Mouse (Mus musculus): ENCODE results near the gene Tarbp1. TPM values are rescaled to one million over a fixed set of nuclear protein-coding genes. Genes with fewer than 3 reads are reported as not detected.
"Not testable (repeated sequence)": the region's sequence is repeated elsewhere in the genome, so short reads cannot be mapped to it uniquely, and the experiment has no call there.

Gene Tarbp1
- polyA plus RNA-seq, 1 experiment, result 3.3 TPM

DNA sequence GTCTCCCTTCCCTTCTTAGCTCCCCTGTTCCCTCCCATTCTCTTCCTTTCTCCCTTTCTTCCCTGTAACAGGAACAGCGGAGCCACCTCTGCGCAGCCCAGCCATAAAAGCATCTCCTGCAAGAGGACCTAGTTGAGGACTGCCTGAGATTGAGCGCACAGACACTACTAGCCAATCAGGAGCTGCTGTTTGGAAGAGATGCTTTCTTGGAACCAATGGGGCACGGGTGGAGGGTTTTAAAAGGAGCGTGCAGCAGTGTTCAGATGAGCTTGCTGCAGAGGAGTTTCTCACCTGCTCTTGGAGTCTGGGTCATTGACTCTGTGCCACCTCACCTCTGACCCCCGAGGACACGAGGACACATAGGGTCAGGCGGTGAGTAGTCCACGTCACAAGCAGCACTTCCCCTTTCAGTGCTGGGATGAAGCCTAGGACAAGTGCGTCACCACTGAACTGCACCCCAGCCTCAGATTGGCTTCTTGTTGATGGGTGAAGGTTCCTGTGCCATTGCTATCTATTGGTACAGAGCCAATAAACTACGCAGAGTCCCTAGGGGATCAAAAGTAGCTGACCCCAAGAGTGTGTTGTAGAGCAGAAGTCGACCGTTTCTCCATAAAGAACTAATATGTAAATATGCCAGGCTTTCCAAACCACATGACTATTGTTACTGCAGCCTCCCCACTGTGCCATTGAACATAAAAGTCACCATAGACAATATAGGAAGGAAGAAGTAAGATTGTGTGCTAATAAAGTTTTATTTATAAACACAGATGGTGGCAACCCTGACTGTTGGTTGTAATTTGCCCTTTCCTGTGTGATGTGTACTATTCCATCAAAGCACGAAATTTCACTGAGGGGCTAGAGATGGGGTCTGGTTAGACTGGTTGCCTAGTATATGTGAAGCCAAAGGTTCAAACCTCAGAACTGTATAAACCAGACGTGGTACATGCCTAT is 19.6 kb upstream of the Tarbp1 start:
- DNase-seq (ENCODE audit: low read depth), result no peak

DNA sequence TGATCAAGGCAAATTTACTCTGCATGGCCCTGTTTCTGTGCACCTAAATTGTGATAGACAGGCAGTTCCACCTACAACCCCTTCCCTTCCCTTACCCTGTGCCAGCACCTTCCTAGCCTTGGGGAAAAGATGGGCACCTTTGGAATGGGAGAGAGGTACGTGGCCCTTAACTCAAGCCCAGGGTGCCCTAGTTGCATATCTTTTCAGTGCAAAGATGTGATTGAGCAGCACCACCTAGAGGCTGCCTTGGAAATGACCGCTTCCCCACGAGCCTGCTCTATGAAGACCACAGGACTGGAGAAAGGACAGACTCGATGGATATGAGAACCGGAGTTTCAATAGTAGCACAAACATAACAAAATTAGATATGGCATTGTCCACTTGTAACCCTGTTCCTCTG is 8.1 kb upstream of the Tarbp1 start:
- no peak for DNase-seq (ENCODE audit: low read depth)

DNA sequence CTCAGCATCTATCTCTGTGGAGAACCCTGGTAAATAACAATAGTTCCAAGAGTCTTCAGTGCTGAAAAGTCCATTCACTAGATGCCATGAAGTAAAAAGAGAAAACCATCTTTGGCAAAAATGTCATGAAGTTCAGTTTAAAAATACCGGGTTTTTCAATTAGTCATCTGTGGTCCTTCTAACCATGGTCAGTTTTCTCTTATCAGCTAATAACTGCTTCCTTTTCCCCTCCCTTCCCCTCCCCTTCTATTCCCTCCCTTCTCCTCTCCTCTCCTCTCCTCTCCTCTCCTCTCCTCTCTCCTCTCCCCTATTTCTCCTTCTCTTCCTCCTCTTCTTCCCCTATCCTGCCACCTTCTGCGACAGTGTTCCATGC is 7.5 kb upstream of the Tarbp1 start:
- no peak for DNase-seq (ENCODE audit: low read depth)

DNA sequence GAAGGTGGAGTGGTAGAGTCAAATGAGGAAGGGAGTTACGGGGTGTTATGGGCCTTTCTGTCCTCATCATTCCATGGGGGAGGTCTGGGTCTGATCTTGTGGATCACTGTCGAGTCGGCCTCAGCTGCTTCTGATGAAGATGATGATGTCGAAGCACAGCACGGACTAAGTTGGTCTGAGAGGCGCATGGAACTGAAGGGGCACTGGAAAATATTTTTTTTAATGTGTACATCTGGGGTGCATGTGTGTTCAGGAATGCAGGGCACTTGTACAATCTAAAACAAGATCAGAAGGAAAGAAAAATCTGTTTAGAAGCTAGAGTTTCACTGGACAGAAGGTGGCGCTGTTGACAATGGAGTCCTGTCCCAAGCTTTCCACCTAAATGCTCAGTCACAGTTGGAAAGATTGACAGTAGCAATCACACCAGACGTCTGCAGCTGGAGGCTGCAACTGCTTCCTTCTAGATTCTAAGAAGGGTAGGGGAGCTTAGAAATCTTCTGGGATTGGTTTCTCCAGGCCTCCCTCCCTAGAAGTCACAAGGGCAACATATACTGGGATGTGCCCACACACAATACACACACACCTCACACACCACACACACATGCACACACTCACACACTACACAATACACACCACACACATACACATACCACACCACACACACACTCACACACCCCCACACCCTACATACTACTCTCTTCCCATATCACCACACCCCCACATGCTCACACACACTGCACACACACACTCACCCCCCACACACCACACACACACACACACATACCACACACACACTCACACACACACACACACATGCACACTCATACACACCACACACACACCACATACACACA is 6.9 kb upstream of the Tarbp1 start:
- DNase-seq (ENCODE audit: low read depth), result no peak

DNA sequence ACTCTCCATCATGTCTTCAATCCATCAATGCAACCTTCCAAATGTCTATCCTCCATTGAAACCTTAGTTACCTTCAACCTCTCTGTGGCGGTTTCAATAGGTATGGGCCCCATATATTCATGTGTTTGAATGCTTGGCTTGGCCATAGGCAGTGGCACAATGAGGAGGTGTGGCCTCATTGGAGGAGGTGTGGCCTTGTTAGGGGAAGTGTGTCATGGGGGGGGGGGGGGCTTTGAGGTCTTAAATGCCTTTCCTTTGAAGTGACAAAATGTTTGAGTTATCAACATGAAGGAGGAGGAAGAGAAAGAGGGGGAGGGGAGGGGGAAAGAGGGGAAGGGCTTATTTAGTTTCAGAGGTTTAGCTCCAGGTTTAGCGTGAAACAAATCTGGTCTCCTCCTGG is 5.5 kb upstream of the Tarbp1 start:
- DNase-seq (ENCODE audit: low read depth), result no peak

DNA sequence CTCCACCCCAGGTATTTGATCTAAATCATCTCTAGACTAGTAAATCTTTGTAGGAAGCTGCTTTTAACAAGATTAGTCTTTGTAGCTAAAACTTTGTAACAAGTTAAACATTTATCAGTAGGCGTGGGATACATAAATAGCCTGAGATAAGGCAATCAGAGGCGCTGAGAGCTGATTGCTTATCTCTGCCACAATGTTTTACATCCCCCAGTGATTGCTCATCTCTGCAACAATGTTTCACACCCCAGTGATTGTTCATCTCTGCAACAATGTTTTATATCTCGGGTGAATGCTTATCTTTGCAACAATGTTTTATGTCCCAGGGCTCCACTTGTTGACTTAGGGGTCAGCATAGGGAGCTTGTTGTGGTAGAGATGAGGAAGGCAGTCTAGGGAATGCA is 3.8 kb upstream of the Tarbp1 start:
- no peak for DNase-seq (ENCODE audit: low read depth)

DNA sequence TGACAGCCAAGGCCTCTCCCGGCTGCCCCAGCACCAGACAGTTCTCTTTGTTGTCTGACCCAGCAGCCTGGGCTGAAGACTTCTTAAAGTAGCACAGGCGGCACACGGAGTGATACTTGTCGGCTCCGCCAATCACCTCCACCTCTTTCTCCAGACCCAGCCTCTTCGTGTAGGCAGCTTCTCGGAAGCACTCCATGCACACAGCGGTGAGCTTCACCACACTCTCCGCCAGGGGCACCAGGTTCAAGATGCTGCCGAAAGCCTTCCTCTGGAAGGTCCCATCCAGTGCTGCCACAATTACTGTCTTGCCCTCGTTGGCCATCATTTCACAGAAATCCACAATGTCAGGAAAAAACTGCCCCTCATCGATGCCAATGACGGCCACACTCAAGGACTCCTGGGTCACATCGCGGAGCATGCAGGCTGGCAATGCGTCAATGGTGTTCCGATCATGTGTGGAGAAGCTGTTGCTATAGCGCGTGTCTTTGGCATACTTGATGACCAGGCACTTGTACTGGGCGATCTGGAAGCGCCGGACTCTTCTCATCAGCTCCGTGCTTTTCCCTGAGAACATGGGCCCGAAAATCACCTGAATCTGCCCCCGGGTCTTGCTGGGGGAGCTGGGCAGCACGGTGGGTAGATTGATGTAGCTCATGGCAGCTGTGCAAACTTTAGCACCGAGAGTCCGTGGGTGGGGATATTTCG is 1.4 kb upstream of the Tarbp1 start:
- DNase-seq (ENCODE audit: low read depth), result not testable (repeated sequence)

DNA sequence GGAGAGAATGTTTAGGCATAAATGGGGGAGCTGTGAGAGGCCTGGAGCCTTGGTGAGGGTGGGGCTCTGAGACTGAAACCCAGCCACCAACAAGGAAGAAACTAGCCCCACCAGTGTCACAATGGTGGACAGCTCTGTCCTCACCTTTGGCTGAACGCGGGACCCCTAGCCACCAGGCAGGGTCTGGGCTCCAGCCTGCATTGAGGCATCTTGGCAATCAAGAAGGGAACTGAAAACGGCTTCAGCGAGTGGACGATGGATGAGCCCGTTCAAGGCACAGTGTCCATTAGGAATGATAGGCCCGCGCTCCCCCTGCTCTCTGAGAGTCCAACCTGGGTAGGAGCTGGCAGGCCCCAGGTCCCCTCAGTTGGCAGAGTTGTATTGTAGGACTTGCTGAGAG is 873 bp upstream of the Tarbp1 start:
- not testable (repeated sequence) for DNase-seq (ENCODE audit: low read depth)

DNA sequence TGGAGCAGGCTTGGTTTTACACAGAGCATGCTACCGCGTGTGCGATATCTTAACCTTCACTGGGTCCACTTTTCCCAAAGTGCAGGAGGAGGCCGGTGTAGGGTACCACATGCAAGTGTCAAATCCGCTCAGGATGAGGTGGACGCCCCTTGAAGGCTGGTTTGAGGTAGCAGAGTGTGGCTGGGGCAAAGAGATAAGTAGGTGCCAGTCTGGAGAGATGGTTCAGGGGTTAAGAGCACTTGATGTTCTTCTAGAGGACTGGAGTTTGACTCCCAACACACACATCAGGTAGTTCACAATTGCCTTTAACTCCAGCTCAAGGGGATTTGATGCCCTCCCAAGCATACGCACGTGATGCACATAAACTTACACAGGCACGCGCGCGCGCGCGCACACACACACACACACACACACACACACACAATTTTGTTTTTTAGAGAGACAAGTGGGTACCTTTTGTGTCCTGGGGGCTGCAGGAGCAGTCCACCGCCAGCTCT is 1.0 kb downstream of the Tarbp1 start:
- DNase-seq (ENCODE audit: low read depth), result no peak

DNA sequence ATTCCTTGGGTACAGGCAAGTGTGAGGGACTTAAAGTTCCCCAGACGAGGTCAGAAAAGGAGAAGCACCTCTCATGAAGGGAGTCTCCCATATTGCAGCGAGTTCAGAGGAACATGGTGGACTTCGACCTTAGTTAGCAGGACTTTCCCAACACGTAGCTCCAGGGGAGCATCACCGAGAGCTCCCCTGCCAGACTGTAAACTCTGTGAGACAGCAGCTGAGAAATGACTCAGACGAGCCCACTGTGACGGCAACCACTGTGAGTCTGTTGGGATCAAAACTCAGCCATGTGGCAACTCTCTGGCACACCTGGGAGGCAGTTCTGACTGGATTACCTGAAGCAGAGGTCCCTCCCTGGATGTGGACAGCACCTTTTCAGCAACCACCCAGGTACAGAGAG is 10.8 kb downstream of the Tarbp1 start:
- no peak for DNase-seq (ENCODE audit: low read depth)

DNA sequence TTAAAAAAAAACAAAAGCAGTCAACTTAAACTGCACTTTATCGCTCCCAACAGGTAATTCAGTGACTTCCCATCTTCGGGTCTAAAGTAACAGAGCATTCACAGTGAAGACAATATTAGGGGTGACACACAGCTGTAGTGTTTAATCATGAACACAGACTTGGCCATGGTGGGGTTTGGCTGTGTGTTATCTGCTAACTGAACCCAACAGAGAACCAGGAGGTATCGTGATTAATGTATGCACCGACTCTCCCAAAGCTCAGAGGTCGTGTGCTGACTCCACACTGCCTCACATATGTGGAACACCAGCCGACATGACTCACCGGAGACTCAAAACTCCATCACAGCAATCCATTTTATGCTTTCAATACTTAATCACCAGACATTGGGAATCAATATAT is 13.1 kb downstream of the Tarbp1 start:
- DNase-seq (ENCODE audit: low read depth), result no peak

DNA sequence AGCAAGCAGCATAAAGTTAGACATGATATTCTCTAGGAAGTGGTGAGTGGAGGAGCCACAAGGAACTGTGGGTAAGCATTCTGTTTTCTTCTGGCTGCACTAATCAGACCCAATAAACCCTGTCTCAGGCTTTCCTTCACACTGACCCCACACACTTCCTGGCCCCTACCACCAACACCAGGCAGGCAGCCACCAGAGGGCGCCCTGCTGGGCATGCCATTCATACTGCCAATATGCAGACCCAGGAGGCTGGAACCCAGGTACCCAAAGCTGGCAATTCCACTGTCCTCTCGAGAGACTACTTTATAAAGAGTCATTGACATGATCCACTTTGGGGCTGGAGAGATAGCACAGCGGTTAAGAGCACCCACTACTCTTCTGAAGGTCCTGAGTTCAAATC is 14.6 kb downstream of the Tarbp1 start:
- DNase-seq (ENCODE audit: low read depth), result no peak

DNA sequence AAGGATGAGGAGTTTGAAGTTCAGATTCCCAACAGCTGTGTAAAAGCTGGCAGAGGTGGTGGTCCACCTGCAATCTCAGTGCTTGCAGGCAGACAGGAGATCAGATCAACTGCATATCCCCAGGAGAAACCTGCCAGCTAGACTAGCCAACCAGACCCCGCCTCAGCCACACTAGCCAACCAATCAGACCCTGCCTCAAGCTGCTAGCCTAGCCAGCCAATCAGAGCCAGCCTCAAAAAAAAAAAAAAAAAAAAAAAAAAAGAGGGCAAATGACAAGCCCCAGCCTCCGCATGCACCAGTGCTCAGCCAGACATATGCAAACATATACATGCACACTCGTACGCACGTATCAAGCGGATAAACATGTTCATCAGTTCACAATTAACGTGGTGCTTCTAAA is 19.5 kb downstream of the Tarbp1 start:
- no peak for DNase-seq (ENCODE audit: low read depth)

DNA sequence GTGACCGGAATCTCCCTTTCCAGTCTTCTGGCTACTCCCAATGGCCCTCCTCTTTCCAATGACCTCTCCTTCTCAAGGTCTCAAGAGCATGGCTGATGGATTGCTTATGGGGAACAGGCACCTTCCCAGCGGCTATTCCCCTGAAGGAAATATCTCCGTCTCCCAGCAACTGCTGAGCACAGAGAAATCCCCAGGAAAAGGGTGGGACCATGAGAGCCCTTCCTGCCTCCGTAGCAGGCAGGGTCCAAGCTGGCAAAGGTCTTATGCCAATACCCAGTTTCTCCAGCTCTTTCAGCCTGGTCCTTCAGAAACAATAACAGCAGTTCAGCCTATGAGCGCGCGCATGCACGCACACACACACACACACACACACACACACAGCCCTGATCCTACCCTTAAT is 23.7 kb downstream of the Tarbp1 start:
- no peak for DNase-seq (ENCODE audit: low read depth)

DNA sequence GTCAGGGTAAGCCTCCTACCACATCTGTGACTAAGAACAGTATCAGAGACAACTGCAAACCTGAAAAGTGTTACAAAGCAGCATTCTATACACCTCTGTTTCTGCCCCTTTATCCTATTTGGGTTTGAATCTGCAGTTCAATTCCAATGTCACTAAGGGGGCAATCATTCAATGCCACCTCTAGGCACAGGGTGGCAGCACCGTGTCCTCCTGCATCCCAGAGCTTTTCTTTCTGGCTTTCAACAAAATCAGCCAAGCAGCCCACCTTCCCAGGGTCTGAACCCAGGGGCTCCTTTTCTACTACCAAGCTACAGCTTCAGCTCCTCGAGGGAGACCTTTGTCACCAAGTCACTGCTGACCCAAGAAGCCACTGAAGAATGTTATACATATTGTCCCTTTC is 35.9 kb downstream of the Tarbp1 start:
- DNase-seq (ENCODE audit: low read depth), result no peak

DNA sequence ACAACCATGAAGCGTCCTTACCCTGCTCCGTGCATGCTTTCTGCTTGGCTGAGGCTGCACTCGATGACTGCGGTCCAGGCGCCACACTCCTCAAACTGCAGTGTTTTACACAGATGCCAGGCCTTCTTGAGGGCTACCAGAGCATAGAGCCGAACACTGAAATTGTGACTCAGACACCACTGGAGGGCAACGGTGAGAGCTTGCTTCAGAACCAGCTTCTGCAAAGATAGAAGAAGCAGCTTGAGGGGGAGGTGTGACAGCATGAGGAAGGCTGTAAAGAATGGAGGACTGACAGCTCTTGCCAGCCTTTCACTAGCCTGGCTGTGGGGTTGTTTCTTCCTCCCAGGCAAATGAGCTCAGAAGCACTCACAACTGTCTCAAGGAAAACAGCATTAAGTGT is 41.0 kb downstream of the Tarbp1 start:
- DNase-seq (ENCODE audit: low read depth), result no peak

DNA sequence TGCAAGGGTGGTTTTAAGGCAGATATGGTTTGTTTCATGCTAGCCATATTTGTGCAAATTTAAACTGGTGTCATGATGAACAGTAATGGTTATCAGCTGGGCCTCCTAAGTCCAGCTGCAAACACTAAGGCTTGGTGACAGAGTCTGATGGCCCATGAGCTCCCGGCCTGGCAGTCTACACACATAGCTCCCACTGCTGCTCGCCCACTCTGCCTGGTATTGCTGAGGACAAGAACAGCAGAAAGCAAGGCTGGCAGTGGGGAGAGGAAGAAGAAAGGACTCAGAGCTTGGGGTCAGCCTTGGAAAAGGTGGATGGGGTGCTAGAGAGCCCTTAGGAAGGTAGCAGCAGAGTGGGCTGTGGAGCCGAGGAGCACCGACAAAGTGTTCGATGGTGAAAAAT is 45.2 kb downstream of the Tarbp1 start:
- DNase-seq (ENCODE audit: low read depth), result no peak

DNA sequence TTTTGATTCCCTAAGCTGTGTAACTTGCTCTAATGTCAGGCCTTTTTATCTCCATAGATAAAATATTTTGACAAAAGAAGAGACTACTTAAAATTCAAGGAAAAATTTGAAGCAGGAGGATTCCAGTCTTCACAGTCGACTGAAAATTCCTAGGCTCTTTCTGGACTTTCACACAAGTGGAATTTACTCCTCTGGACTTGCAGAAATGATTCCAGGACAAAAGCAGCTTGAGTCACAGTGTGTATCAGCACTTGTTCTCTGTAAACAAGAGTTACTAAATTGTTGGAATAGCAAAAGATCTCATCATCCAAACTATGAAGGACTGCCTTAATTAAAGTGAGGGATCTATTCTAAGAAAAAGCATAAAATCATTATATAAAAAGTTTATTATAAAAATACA is 49.9 kb downstream of the Tarbp1 start:
- DNase-seq (ENCODE audit: low read depth), result no peak

DNA sequence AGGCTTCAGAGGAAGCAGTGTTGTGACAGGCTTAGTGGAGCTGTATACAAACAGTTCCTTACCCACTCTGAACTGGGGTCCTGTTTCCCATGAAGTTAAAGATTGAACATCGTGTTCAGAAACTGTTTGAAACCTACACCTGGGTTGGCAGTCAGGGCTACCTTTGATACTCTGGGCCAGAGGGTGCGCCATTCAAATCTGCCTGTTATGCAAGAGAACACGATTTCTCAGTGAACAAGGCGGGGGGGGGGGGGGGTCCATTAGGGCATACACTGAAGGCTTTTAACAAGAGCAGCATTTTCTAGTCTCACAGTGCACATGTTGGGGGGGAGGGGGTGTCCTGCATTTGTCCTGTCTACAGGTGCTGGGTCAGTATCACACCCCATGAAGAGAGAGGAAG is 50.7 kb downstream of the Tarbp1 start:
- DNase-seq (ENCODE audit: low read depth), result no peak

DNA sequence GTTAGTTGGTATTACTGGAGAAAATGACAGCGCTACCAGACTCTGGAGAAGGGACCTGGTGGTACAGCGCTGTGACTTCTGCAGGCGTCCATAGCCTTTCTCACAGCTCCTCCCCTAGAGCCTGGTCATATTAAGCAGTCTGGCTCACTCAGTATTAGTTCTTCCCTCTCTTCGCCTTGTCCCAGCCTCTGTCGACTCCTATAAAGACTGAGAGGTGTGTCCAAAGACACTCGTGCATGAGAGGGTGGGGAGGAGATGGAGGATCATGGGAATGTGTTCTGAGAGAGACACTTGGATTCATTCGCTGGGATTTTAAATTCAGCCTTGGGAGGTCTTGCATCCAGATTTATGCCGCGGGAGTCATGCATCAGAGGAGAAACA is 52.0 kb downstream of the Tarbp1 start:
- DNase-seq (ENCODE audit: low read depth), result no peak

DNA sequence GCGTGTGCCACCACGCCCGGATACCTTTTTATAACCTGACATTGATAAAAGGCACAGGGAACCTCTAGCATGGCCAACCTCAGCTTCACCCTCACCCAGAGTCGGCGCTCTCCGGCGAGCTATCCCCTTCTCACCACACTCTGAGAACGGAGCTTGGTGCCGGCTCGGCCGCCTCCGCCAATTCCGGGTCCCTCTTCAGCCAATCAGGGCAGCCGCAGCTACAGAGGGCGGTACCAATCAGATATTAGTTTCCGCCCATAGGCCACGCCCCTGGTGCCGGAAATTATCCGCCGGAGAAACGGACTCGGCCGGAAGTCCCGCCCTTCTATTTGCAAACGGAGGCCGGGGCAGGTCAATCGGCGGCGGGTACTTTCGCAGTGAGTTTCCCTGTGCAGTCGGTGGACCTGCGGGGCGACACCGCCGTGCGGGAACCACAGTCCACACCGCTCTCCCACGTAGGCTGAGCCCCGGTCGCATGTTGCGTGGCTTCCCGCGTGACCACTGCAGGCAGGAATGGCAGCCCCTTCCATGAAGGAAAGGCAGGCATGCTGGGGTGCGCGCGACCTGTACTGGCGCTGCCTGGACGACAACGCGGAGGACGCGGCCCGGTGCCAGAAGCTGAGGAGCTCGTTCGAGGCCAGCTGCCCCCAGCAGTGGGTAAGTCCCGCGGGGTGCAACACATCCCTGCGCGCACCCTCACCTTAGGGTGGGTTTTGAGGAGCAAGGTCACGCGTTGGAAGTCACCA is 52.5 kb downstream of the Tarbp1 start, which contains the start of gene Coa6:
Gene Coa6, plus strand, starts transcription at position 342 of the 746 bp plus-strand sequence.
- DNase-seq (ENCODE audit: low read depth), result peak; percentile 60

All from gonadal fat pad, adult 2 months (tissue).